Mouse (Mus musculus) neural tube, embryonic 12.5 days (tissue): ENCODE data around the gene Slc35c2. TPM values are rescaled to one million over a fixed set of nuclear protein-coding genes. Genes with fewer than 3 reads are reported as not detected.

ENCODE experiments used
- ATAC-seq: fragments of 200-750 bp; cut with Nextera tagmentation; 2 replicates; pipeline ENCODE4 v1.8.0; 2017; ENCODE audit warnings: low read depth, mild to moderate bottlenecking, moderate TSS enrichment, moderate library complexity; ENCODE audit not compliant: low FRiP score
- H3K27ac ChIP-seq: fragments of 300-500 bp; sonication (generic); 2 replicates; pipeline ENCODE4 v1.5.1; 2016
- H3K27me3 ChIP-seq: fragments of 300-500 bp; sonication (generic); replicated peaks from 2 replicates; pipeline ENCODE4 v1.6.1; 2016; ENCODE audit warnings: mild to moderate bottlenecking
- H3K36me3 ChIP-seq: fragments of 300-500 bp; sonication (generic); 2 replicates; pipeline ENCODE4 v1.6.1; 2016; ENCODE audit warnings: mild to moderate bottlenecking
- H3K4me1 ChIP-seq: fragments of 300-500 bp; sonication (generic); 2 replicates; pipeline ENCODE4 v1.6.1; 2016
- H3K4me2 ChIP-seq: fragments of 300-500 bp; sonication (generic); replicated peaks from 2 replicates; pipeline ENCODE4 v1.6.1; 2016; ENCODE audit warnings: mild to moderate bottlenecking
- H3K4me3 ChIP-seq: fragments of 300-500 bp; sonication (generic); 2 replicates; pipeline ENCODE4 v1.5.1; 2016
- H3K9ac ChIP-seq: fragments of 300-500 bp; sonication (generic); 2 replicates; pipeline ENCODE4 v1.6.1; 2016; ENCODE audit warnings: mild to moderate bottlenecking
- H3K9me3 ChIP-seq: fragments of 300-500 bp; sonication (generic); 2 replicates; pipeline ENCODE4 v1.6.1; 2016; ENCODE audit warnings: mild to moderate bottlenecking
- WGBS: fragments of 180-500 bp; shearing (Covaris S2); methylation state at CpG from one replicate; pipeline ENCODE4 v1.1.7; 2016; 5-methylcytosine and 5-hydroxymethylcytosine counted together
- polyA plus RNA-seq: library from polyadenylated mRNA; unstranded; fragments of >200 nt; fragmentation: Nextera tagmentation; extraction: Ambion mirVana; gene quantifications from 2 replicates; pipeline ENCODE4 v1.2.1, GENCODE M21; 2016

Gene Slc35c2
- polyA plus RNA-seq, 1 experiment from 2014 or later, result 52.9 TPM

DNA sequence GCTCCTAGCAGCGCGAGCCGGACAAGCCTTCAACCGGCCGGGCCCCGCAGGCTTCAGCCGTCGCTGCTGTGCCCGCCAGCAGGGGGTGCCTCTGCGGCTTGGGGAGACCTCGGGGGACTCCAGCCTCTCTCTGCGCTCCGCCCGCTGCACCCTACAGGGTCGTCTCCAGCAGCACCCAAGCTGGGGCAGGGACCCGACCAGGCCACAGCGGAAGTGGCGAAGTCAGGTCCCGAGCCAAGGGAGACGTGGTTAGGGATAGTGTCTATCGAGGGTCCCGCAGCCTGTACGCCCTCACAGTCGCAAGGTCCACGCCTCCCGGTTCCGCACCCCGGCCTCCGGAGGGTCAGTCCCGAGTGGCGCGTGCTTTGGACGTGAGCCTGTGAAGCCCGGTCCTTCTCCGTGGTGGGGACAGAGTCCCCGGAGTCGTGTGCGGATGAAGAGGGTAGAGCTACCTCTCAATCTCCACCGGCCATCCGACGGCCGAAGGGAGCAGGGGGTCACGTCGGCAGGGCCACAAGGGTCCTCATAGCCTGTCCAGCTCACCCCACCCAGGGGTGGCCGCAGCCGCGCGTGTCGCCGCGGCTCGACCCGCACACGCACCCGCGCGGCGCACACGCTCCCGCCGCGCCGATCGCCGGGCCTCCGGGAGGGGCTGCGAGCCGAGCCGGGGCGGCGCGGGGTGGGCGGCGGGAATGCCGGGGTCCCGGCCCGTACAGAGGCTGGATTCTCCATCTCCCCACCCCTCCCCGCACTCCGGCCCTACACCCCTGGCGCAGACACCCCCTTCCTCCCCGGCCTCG lies 54.0 kb downstream of the Slc35c2 start:
- no peaks in the 10 kb centered on the region for H3K36me3 ChIP-seq
- peaks cover 34% of the 10 kb centered on the region for H3K4me1 ChIP-seq
- peak overlapping the region; percentile 63 for H3K4me3 ChIP-seq
- H3K9ac ChIP-seq, result peak overlapping the region; percentile 75
- no peak overlapping the region for H3K27ac ChIP-seq
- peak overlapping the region; percentile 98 for H3K4me2 ChIP-seq
- H3K9me3 ChIP-seq, result no peaks in the 10 kb centered on the region
- 1% methylated on average over 82 of the region's 82 CpGs for WGBS
- H3K27me3 ChIP-seq, result peaks cover 97% of the 10 kb centered on the region
- peak; percentile 21; the same call in 1 of the 2 replicates for ATAC-seq

DNA sequence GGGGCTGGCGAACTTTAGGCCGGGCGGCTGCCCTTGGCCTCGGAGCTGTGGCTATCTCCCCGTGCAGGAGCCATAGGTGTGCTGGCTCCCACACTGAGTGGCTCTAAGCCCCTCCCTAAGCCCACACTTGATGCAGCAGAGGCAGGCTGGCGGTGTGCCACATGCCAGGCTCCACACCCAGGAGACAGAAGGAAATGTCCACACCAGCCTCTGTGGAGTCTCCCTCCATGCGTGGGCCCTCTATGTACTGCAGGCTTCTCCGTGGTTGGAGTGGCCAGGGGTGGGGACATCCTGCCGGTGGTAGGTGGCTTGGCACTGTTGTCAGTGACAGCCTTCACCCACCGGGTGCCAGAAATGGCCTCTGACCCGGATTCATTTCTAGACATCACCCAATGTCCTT lies 58.6 kb downstream of the Slc35c2 start:
- Histone ChIP-seq H3K4me3 (no peak overlapping the region), H3K27me3 (peaks cover 90% of the 10 kb centered on the region), H3K9me3 (no peaks in the 10 kb centered on the region), H3K4me1 (peaks cover 21% of the 10 kb centered on the region), H3K9ac (no peak overlapping the region), H3K4me2 (no peak overlapping the region), H3K36me3 (no peaks in the 10 kb centered on the region), H3K27ac (no peak overlapping the region)
- ATAC-seq, result no peak
- 90% methylated on average over 11 of the region's 11 CpGs for WGBS

Other genes with a start within 250 kb of the Slc35c2 start
- 6.8 and 8.0 TPM in 2 replicates for gene Cd40, start 232.2 kb downstream of the Slc35c2 start, polyA plus RNA-seq
- gene 1700025C18Rik, start 197.1 kb downstream of the Slc35c2 start, polyA plus RNA-seq, result not detected in 2 replicates
- 10.0 and 10.4 TPM in 2 replicates for gene Cdh22, start 53.0 kb downstream of the Slc35c2 start, polyA plus RNA-seq
- gene Elmo2, start 38.6 kb upstream of the Slc35c2 start, polyA plus RNA-seq, result 84.4 and 87.0 TPM in 2 replicates
- 5.4 and 6.3 TPM in 2 replicates for gene Zfp663, start 80.9 kb upstream of the Slc35c2 start, polyA plus RNA-seq
- 18.1 and 18.8 TPM in 2 replicates for gene Zfp334, start 100.4 kb upstream of the Slc35c2 start, polyA plus RNA-seq
- 0.10 TPM in 1 of 2 replicates, not detected in the other for gene Ocstamp, start 112.5 kb upstream of the Slc35c2 start, polyA plus RNA-seq
- 0.27 and 0.55 TPM in 2 replicates for gene Slc13a3, start 185.4 kb upstream of the Slc35c2 start, polyA plus RNA-seq
- gene Trp53rka, start 205.5 kb upstream of the Slc35c2 start, polyA plus RNA-seq, result 47.5 and 48.4 TPM in 2 replicates
- 4.7 and 5.3 TPM in 2 replicates for gene Slc2a10, start 215.9 kb upstream of the Slc35c2 start, polyA plus RNA-seq